Mouse (Mus musculus): ENCODE data around the gene Slc12a9.

DNA sequence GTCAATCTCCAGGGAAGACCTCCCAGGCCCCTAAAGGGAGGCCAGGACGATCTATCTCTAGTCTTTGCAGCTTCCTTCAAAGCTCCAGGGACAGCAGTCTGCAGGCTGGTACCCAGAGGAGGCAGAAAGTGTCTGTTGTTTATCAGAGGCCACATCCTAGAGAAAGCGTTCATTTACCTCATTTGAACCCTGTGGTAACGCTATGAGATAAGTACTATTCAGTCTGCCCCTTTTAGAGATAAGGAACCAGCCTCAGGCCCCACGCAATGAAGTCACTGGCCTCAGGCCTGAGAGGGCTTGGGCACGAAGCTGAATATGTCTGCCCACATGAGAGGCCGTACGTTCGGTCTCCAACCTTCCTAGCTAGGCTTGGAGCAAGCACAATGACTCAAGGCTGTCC is 16.0 kb downstream of the Slc12a9 start:
- TF ChIP-seq ETS1 (conservative IDR thresholded peaks at IDR 0.05; ENCODE audit: low read depth, low read length): no peak
- TF ChIP-seq RAD21 (IDR thresholded peaks at IDR 0.05; ENCODE audit: low read depth, low read length): no peak
- no peak for TF ChIP-seq CTCF (conservative IDR thresholded peaks at IDR 0.05 in 1 of 2, IDR thresholded peaks at IDR 0.05 in 1 of 2; ENCODE audit: low read depth in 2 of 2, low read length in 2 of 2)
